Mouse (Mus musculus): ENCODE measurements around the gene Rab3c.

DNA sequence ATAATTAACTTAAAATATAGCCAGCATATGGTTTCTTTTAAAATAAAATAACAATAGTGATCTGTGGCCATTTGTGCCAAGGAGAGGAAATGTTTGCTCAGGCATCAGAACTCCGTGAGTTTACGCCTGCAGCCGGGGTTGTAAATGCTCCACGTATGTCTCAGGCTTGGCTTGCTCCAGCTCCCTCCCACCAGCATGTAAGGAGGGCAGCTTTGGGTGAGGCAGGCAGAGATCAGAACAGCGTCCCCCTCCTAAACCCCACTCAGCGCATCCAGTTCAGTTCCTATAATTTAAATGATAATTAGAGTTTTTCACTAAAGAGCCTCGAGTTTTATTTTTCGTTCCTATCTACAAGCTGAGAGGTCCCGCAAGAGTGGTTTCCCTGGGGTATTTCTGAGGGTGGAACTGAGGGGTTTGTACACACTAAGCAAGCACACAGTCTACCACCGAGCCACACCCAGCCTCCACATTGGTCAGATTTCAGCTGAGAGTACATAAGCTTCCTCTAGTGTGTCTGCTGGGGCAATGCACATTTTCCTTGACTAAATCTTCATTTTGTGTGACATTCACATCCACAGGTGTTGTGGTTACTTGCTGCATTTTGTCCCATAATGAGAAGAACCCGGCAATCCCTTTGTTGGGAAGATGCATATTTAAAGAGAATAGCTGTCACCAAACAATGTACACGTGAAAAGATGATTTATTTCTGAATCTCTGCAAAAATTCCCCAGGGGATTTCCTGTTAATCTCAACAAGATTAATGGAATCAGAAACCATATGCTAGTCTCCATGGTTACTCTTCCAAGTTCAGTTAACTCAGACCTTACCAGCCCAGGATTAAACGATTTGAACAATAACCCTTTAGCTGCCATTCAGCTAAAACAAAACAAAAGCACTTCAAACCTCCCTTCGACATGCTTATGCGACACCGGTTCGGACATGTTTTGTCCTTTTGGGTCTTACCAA is 186.8 kb downstream of the Rab3c start:
- no peak for TF ChIP-seq CTCF (IDR thresholded peaks at IDR 0.05; ENCODE audit: extremely low read depth, insufficient read length, insufficient replicate concordance, low read depth, low read length)
- no peak for TF ChIP-seq POLR2A (IDR thresholded peaks at IDR 0.05; ENCODE audit: low read depth, low read length)
